Mouse (Mus musculus) heart, postnatal 36 days (tissue): Measurements from ENCODE around the gene Ednra. TPM values are rescaled to one million over a fixed set of nuclear protein-coding genes. Genes with fewer than 3 reads are reported as not detected.
A peak's percentile ranks its signal among the peaks of the same experiment; 100 is the strongest.

Experiments used
- DNase-seq, 2 experiments: peaks; one replicate each; pipeline ENCODE4 v3.0.0; 2021 to 2022
- intact Hi-C: fragments of 180-260 bp; cut with DNase I; formaldehyde crosslinking; loops from one replicate; pipeline ENCODE4 v1.15.1; 2025
- total RNA-seq, 2 experiments: library from RNA; stranded (reverse); gene quantifications; 2 replicates each; pipeline ENCODE4 v1.2.3; 2021

Ednra gene
- total RNA-seq, 2 experiments from 2014 or later: 39.2 to 43.5 TPM

DNA sequence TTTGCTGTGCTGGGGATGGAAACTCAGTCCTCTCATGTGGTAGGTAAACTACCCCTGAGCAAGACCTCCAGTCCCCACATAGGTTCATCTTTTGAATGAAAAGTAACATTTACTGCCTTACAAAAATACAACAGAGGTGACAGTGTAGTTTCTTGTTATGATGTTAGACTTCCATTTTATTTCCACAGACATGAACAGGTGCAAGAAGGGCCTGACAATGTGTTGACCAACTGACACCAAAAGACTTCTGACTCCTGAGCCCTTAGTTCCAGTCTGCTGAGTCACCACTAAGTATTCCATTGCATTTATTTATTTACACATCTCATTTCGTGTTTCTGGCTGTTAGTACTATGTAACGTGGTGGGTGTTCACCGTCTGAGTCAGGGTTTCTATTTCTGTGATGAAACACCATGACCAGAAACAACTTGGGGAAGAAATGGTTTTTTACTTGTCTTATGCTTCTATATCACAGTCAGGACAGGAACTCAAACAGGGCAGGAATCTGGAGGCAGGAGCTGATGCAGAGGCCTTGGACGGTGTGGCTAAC lies 64.7 kb downstream of the Ednra start:
- intact Hi-C loops: loop anchor here (2.0 kb wide), 1 partner anchor 25 kb away; no protein-coding TSS in a partner anchor
- no peak for DNase-seq

DNA sequence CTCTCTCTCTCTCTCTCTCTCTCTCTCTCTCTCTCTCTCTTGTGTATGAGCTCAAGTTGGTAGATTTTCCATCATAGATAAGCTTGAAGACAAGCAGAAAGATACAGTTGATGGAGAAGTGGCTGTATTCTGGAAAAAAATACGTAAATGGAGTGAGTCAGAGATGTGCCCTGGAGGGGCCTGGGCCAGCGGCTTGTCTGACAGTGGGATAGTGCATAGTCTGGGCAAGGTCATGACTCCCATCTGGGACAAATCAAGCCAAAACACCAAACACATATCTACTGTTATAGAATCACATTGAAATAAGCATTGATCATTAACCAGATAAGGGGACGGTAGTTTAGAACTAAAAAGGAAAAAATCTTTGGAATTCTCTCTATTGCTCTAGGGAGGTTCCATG lies 65.9 kb downstream of the Ednra start:
- intact Hi-C loops: no loop called here

DNA sequence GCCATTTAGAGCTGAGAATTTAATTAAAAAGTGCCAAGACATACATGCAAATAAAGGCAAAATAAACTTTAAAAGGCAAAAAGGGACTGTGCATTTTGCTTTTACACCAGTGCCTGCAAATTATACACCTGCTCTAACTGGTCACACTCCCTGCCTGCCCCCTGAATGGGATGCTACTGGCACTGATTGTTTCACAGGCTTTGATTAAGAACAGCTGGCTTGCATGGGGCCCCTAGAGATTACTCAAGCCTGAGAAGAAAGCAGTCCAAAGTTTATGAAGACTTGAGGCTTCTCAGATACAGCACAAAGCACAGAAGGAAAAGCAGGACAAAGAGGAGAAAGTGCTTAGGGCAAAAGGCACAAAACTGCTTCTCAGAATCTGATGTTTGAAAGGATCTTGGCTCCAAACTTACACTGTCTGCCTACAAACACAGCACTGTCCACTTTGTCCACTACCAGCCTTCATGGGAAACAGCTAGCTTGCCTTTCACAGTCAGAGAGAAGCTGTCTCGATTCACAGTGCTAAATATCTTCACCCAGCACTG lies 73.5 kb downstream of the Ednra start:
- no peak for DNase-seq
- intact Hi-C loops: no loop called here

More for the DNA sequence above, 65.9 kb downstream of the Ednra start:
- DNase-seq: no peak

DNA sequence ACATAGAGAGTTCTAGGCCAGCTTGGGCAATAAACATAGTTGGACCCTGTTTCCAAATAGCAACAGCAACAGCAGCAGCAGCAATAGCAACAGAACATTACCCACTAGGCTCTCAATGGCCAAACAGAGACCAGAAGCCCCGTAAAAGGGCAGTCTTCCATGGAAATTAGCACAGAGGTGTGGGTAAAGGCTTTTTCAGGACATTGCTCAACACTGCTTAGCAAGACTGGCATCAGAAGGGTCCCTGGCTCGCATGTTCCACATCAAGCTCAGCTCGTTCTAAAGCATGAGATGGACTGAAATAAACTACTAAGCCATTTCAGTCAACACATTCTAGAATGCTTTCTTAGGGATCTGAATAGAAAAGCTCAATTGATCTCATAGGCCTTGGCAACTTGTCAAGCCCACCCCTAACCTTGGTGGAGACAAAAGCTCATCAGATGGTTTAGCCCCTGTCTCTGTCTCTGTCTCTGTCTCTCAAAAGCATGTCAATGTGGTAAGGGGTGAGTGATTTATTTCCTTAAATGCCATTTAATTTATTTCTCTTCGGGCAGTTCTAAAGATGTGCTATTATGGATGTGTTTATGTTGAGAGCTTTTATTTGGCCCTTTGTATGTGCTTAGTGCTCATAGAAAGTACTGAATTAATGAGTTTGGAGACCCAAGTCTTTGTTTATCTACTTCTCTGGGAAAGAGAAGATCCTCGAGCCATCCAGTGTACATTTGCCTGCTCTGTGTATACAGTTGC lies 84.0 kb downstream of the Ednra start:
- no peak for DNase-seq
- intact Hi-C loops: no loop called here

DNA sequence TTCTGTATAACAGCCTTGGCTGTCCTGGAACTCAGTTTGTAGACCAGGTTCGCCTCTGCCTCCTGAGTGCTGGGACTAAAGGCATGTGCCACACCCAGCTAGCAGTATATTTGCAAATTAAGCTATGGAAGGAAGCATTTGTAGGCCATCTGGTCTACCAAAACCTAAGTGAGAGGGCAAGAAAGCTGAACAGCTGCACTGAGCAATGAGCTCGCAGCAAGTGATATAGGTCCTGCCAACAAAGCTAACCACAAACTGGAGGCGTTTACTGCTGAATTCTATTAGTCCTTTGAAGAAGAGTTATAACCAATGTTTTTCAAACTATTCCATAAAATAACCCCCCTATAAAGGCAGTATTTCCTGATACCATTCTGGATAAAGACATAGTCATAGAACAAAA lies 86.7 kb downstream of the Ednra start:
- intact Hi-C loops: no loop called here
- DNase-seq: no peak

DNA sequence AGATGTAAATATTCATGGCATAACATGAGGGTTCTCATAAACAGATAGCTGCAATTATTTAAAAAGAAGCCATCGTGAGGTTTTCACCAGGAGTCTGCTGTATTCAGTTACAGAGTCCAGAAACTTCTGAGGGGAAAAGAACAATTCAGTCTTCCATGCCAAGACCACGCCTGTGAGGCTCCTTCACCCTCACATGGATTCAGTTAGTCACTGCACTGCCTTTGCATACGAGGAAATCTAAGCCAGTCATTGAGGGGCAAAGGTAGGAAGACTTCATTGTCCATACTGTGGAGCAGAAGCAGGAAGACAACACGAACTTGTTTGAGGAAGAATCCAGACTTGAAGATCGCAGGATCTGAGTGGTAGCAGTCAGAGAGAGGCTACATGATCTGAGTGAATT lies 90.2 kb downstream of the Ednra start:
- intact Hi-C loops: loop anchor here (2.0 to 5.0 kb wide), 2 partner anchors 27 to 88 kb away; partner anchors contain the start of gene Ednra
- DNase-seq: no peak

DNA sequence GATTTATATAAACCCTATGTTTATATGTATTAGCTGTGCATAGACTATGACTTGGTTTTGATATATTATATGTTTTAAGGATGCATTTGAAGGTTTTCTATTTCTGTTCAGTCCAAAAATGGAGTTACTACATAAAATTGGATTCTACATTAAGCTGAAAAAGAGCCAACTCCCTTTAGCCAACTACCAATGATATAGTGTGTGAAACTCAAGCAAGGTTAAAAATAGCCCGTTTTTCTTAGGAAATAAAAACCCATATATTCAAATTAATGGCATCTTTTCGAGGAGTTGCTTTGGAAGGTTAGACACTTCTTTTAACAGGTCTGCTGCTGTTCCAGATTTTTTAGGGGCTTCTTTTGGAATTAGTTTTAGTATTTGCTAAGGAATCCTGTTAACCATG lies 91.1 kb downstream of the Ednra start:
- no peak for DNase-seq
- intact Hi-C loops: loop anchor here (5.0 kb wide), 1 partner anchor 89 kb away; the partner anchor contains the start of gene Ednra

DNA sequence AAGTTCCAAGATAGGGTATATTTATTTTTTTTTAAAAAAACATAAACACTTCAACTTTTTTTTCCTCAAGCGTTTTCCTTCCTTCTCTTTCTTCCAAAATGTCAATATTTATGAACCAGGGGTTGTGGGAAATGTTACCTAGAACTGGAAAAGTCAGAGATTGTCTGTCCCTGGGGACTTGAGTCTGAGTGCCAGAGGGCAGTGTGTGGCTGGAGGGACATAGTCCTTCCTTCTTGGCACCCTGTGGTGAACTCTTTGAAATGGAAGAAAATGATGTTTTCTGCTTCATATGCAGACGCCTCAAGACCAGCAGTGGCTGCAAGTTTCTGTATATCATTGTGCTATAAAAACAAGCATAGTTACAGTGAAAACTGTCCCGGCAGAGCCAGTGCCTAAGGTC lies 93.6 kb downstream of the Ednra start:
- intact Hi-C loops: loop anchor here (1.0 to 5.0 kb wide), 3 partner anchors 92 to 420 kb away; partner anchors contain the start of gene Ednra
- DNase-seq: no peak

DNA sequence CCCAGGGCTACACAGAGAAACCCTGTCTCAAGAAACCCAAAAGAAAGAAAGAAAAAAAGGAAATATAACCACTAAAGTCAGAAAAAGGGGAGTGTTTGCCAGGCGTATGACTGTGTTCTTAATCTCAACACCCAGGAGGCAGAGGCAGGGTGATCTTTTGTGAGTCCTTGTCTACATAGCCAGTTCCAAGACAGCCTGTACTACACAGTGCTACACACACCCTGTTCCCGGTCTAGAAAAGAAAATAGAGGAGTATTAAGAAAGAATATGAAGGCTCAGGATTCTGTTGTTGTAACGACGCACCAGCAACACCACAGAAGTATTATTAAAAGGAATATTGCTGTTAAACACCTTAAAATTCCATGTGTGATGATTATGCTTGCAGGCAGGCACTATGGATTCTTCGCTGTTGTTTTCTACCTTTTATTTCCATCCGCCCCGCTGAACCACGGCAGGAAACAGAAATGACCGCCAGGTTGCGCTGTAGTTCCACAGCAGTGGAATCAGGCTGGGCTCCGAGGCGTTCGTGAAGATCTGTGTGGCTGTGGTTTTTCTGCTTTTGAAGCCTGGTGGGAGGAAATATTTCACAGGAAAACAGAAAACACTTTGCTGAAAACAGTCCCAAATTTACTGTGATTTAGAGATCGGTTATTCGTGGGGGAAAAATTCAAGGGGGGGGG lies 94.3 kb downstream of the Ednra start:
- peak; percentile 79 to 86 for DNase-seq
- intact Hi-C loops: loop anchor here (1.0 to 5.0 kb wide), 3 partner anchors 92 to 421 kb away; partner anchors contain the start of gene Ednra

DNA sequence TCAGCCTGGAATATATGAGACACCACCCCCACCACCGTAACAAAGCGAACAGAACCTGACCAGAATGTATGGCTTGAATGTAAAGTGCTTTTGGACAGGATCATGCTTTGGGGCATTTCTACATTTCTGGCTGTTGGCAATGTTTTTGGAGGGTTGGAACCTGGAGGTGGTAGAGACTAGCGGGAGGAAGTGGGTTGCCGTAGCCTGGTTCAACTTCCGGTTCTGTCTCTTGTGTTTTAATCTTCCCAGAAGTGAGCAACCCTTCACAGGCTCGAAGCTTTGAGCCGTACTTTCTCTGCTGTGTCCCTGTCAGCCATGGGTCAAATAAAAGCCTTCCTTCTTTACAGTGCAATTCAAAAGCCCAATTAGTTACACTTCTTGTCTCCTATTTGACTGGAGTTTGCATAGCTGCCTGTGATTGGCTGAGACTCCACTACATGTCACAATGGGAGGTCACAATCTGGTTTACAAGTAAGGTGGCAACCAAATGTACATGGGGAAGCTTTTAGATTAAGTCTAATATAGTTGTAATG lies 100.5 kb downstream of the Ednra start:
- intact Hi-C loops: no loop called here
- no peak for DNase-seq

DNA sequence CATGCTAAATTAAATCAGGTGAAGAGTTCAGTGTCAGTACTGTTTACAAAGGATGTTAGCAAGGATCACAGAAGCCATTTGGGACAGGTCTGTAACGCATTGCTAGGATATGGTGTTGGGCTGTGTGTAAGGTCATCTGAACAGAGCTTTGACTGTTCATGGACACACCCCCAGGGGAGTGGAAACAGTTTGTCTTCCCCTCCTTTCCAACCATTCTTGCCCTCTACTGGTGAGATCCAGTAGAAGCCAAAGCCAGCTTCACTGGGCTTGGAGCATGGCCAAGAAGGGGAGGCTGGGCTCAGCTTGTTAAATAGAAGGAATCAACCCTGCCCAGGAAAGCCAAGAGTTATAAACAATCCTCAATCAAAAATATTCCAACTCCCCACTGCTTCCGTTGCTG lies 106.3 kb downstream of the Ednra start:
- intact Hi-C loops: loop anchor here (10.0 kb wide), 1 partner anchor 203 kb away; no protein-coding TSS in a partner anchor
- peak; percentile 22 to 35 for DNase-seq

Other genes with a start within 250 kb of the Ednra start
- 10 to 100 TPM; 56.4 to 61.9 TPM for gene Arhgap10, start 206.5 kb downstream of the Ednra start, total RNA-seq
- 10 to 100 TPM; 11.7 TPM for gene Prmt9, start 175.1 kb downstream of the Ednra start, total RNA-seq
- gene Tmem184c, start 113.8 kb downstream of the Ednra start, total RNA-seq: 10 to 100 TPM; 11.1 to 11.8 TPM